Mouse (Mus musculus) kidney, postnatal 0 days (tissue): ENCODE results near the gene Spc24. TPM values are rescaled to one million over a fixed set of nuclear protein-coding genes. Genes with fewer than 3 reads are reported as not detected.
A peak's percentile ranks its signal among the peaks of the same experiment; 100 is the strongest.

Source experiments
- ATAC-seq: fragments of 200-750 bp; cut with Nextera tagmentation; replicated peaks from 2 replicates; pipeline ENCODE4 v1.8.0; 2017; ENCODE audit warnings: low read depth, moderate number of reproducible peaks, moderate TSS enrichment, moderate library complexity; ENCODE audit not compliant: low FRiP score
- DNase-seq: peaks from one replicate; pipeline ENCODE4 v3.0.0-alpha.2; 2016; ENCODE audit warnings: low spot score
- H3K27ac ChIP-seq: fragments of 300-500 bp; sonication (generic); 2 replicates; pipeline ENCODE4 v1.5.1; 2014; ENCODE audit warnings: mild to moderate bottlenecking
- H3K27me3 ChIP-seq: fragments of 300-500 bp; sonication (generic); 2 replicates; pipeline ENCODE4 v1.6.1; 2014; ENCODE audit warnings: low read length, mixed read lengths; ENCODE audit not compliant: insufficient read depth
- H3K36me3 ChIP-seq: fragments of 300-500 bp; sonication (generic); 2 replicates; pipeline ENCODE4 v1.6.1; 2014; ENCODE audit warnings: low read length, mixed read lengths; ENCODE audit not compliant: insufficient read depth
- H3K4me1 ChIP-seq: fragments of 300-500 bp; sonication (generic); replicated peaks from 2 replicates; pipeline ENCODE4 v1.6.1; 2014; ENCODE audit warnings: antibody characterized with exemption, low read length, mixed read lengths; ENCODE audit not compliant: insufficient read depth
- H3K4me2 ChIP-seq: fragments of 300-500 bp; sonication (generic); 2 replicates; pipeline ENCODE4 v1.6.1; 2014; ENCODE audit warnings: mild to moderate bottlenecking, low read length, moderate library complexity, mixed read lengths
- H3K4me3 ChIP-seq: fragments of 300-500 bp; sonication (generic); replicated peaks from 2 replicates; pipeline ENCODE4 v1.5.1; 2014; ENCODE audit warnings: low read depth, low read length
- H3K9ac ChIP-seq: fragments of 300-500 bp; sonication (generic); 2 replicates; pipeline ENCODE4 v1.6.1; 2014; ENCODE audit warnings: low read depth, low read length
- H3K9me3 ChIP-seq: fragments of 300-500 bp; sonication (generic); replicated peaks from 2 replicates; pipeline ENCODE4 v1.6.1; 2016; ENCODE audit warnings: low read length, inconsistent platforms, mixed read lengths
- CTCF ChIP-seq: IDR thresholded peaks from 2 replicates; pipeline ENCODE4 v1.5.1; 2016; ENCODE audit warnings: antibody characterized with exemption, low read depth, mild to moderate bottlenecking, moderate library complexity
- WGBS: fragments of 180-500 bp; shearing (Covaris S2); extraction: QIAGEN DNeasy Blood & Tissue Kit; methylation state at CpG from one replicate; pipeline ENCODE4 v1.1.7; 2014; 5-methylcytosine and 5-hydroxymethylcytosine counted together
- polyA plus RNA-seq: library from polyadenylated mRNA; unstranded; fragments of >200 nt; fragmentation: Nextera tagmentation; extraction: Ambion mirVana; gene quantifications from 2 replicates; pipeline ENCODE4 v1.2.1, GENCODE M21; 2015

Gene Spc24
- polyA plus RNA-seq, 1 experiment from 2014 or later, result 55.1 TPM

DNA sequence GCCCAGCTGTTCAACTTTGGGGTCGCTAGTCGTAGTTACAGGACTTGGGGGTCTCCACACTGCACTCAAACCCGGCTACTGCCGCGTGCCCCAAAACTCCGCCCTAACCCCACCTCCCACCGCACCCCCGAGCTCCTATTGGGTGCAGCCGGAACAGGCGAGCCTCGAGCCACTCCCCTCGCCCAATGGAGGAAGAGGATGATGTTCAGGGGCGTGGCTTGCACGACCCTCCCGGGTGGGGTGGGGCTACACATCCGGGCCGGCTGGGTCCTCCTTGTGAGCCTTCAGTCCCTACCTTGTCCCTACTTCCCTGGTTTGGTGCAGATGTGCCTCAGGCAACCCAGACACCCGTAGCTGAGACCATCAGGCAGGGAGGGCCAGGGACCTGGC, 36.0 kb downstream of the Spc24 start:
- WGBS, result 3% methylated on average over 18 of the region's 18 CpGs
- Histone ChIP-seq H3K36me3 (no peaks in the 10 kb centered on the region), H3K9me3 (no peaks in the 10 kb centered on the region), H3K4me3 (peak overlapping the region; percentile 52), H3K9ac (peak overlapping the region; percentile 60), H3K27ac (peak overlapping the region; percentile 88), H3K27me3 (no peaks in the 10 kb centered on the region), H3K4me2 (peak overlapping the region; percentile 70), H3K4me1 (peaks cover 23% of the 10 kb centered on the region)
- DNase-seq (peak; percentile 98), ATAC-seq (peak; percentile 96)
- TF ChIP-seq CTCF, result no peak

GRCm38 (mm10) chr9:21723377-21724146, 36.5 kb downstream of the Spc24 start, which contains the start of gene Ldlr:
Ldlr (plus strand) TSS chr9:21723483.
- 0 out of 2 replicates have a peak, but pooled peaks have one; percentile 5 for TF ChIP-seq CTCF
- H3K27ac ChIP-seq, result peak within 1 kb of the TSS; percentile 88
- peak within 1 kb of the TSS; percentile 52 for H3K4me3 ChIP-seq
- 1% methylated on average over 47 of the region's 47 CpGs for WGBS
- H3K36me3 ChIP-seq, result no peaks in the 10 kb centered on the region
- peak within 1 kb of the TSS; percentile 60 for H3K9ac ChIP-seq
- H3K9me3 ChIP-seq, result no peaks in the 10 kb centered on the region
- peak; percentile 98 for DNase-seq
- H3K4me1 ChIP-seq, result peaks cover 21% of the 10 kb centered on the region
- ATAC-seq, result peak; percentile 84
- no peaks in the 10 kb centered on the region for H3K27me3 ChIP-seq
- H3K4me2 ChIP-seq, result peak within 1 kb of the TSS; percentile 70

DNA sequence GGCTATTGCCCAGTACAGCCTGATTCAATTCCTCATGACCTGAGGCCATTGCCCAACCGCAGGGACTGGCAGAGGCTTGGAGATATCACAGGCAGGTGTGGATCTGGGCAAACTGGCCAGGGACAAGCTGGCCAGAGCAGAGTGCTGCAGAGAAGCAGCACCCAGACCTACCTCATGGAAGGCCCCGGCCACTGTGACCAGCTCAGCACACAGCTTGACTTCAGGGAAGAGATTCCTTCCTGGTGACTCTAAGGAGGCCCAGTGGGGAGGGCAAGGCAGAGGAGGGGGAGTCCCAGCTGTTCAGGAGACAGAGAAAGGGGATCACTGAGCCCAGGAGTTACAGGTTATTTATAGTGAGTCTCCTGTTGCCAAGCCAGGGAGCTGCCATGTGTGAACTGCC, 39.1 kb downstream of the Spc24 start:
- H3K4me2 ChIP-seq, result no peak overlapping the region
- peaks cover 16% of the 10 kb centered on the region for H3K4me1 ChIP-seq
- H3K27ac ChIP-seq, result no peak overlapping the region
- H3K9ac ChIP-seq, result no peak overlapping the region
- H3K4me3 ChIP-seq, result no peak overlapping the region
- no peaks in the 10 kb centered on the region for H3K9me3 ChIP-seq
- ATAC-seq, result no peak
- no peaks in the 10 kb centered on the region for H3K36me3 ChIP-seq
- no peak for DNase-seq
- 69% methylated on average over 2 of the region's 2 CpGs for WGBS
- TF ChIP-seq CTCF, result no peak
- no peaks in the 10 kb centered on the region for H3K27me3 ChIP-seq

- WGBS, result 87% methylated on average over 2 of the region's 2 CpGs
- TF ChIP-seq CTCF, result no peak
- Histone ChIP-seq H3K9me3 (no peaks in the 10 kb centered on the region), H3K27me3 (no peaks in the 10 kb centered on the region), H3K9ac (no peak overlapping the region), H3K27ac (no peak overlapping the region), H3K4me1 (no peaks in the 10 kb centered on the region), H3K4me3 (no peak overlapping the region), H3K36me3 (no peaks in the 10 kb centered on the region), H3K4me2 (no peak overlapping the region)
- DNase-seq (no peak), ATAC-seq (no peak)
Observed at GRCm38 (mm10) chr9:21717015-21717414, 43.1 kb downstream of the Spc24 start.

- H3K4me3 ChIP-seq, result no peak overlapping the region
- no peak for DNase-seq
- H3K36me3 ChIP-seq, result no peaks in the 10 kb centered on the region
- no peak overlapping the region for H3K27ac ChIP-seq
- H3K4me2 ChIP-seq, result no peak overlapping the region
- no peak for ATAC-seq
- no peaks in the 10 kb centered on the region for H3K27me3 ChIP-seq
- H3K4me1 ChIP-seq, result no peaks in the 10 kb centered on the region
- H3K9ac ChIP-seq, result no peak overlapping the region
- WGBS, result 58% methylated on average over 4 of the region's 4 CpGs
- no peaks in the 10 kb centered on the region for H3K9me3 ChIP-seq
- TF ChIP-seq CTCF, result no peak
Observed at GRCm38 (mm10) chr9:21715298-21715697, 44.8 kb downstream of the Spc24 start.

- Histone ChIP-seq H3K9ac (no peak overlapping the region), H3K4me1 (no peaks in the 10 kb centered on the region), H3K27me3 (no peaks in the 10 kb centered on the region), H3K9me3 (no peaks in the 10 kb centered on the region), H3K4me2 (no peak overlapping the region), H3K36me3 (peaks cover 14% of the 10 kb centered on the region; the same call in 1 of the 2 replicates), H3K27ac (no peak overlapping the region), H3K4me3 (no peak overlapping the region)
- no peak for TF ChIP-seq CTCF
- 88% methylated on average over 3 of the region's 3 CpGs for WGBS
- DNase-seq, result no peak
- no peak for ATAC-seq
Observed at GRCm38 (mm10) chr9:21709340-21709739, 50.8 kb downstream of the Spc24 start.
